Mouse (Mus musculus): Measurements from ENCODE around the gene Serping1.

Gene Serping1

DNA sequence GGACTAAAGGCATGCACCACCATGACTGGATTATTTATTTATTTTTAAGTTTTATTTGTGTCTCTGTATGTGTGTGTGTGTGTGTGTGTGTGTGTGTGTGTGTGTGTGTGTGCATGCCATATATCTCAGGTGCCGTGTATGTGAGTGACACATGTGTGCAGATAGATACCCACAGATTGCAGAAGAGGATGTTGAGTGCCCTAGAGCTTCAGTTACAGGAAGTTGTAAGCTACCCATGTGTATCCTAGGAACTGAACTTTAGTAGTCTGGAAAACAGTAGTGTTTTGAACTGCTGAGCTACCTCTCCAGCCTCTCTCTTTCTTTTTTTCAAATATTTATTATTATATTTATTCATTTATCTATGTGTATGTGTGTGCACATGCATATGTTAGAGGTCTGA is 8.1 kb upstream of the Serping1 start:
- no peak for DNase-seq (ENCODE audit: low spot score in 2 of 2)

DNA sequence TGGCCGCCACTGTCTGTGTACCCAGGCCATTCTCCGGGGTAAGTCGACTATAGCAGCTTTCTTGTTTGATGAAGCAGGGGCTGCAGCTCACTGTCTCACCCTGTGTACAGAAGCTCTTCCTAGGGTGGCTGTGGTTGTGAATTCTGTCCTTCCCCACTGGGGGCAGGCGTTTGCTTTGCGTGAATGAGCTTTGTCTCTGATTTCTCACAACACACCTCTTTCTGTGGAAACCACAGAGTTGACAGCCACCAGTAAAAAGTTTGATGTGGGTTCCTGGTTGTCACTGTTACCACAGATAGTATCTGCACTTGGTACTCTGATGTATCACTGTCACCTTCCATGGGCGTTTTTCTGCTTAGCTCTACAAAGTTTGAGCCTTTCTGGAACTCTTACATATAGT is 4.0 kb upstream of the Serping1 start:
- DNase-seq (ENCODE audit: low spot score in 2 of 2), result no peak

DNA sequence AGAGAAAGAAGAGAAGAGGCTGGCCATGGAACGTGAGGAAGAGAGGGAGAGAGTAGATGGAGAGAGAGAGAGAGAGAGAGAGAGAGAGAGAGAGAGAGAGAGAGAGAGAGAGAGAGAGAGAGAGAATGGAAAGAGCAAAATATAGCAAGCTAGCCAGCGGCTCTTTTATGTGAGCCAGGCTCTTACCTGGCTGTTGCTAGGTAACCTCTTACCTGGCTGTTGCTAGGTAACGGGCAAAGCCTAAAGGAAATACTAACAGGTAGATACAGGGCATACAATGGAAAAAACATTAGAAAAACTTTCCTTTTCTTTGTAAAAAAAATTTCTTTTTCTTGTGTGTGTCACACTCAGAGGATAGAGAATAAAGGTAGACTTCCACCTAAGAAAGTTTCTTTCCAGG is 2.5 kb upstream of the Serping1 start:
- no peak for DNase-seq (ENCODE audit: low spot score in 2 of 2)

DNA sequence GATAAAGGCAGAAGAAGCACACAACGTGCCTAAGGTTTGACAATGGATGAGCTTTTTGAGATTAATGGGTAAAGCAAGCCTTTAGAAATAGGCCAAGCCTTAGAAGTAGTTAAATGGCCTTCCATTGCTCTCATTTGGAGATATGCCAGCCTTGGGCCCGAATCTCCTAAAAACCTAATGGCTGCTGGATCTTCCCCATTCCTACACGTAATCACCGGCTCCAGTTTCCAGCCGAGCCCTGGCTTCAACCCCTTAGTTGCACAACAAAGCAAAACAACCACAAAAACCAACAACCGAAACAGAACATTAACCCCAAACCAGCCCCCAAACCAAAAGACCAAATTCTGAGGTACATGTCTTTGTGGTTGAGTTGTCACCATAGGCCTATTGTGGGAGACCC is 421 bp upstream of the Serping1 start:
- no peak for DNase-seq (ENCODE audit: low spot score in 2 of 2)

DNA sequence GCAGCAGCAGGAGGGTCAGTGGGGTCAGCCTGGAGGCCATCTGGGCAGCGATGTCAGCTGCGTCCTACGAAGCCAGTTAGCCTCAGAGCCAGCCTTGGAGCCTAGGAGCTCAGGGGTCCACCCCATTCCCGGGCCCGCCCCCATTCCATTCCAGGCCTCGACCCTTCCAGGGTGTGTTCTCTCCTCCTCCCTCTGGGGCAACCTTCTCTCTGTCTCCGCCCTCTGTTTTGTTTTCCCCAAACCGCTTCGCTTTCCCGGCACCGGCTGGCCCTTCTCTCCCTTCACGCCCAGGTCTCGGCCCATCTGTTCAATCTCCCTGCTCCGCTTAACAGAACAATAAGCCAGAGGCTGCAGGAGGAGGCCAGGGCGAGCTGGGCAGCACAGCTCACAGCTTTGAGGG is 493 bp downstream of the Serping1 start:
- DNase-seq (ENCODE audit: low spot score in 2 of 2), result peak; percentile 79 to 81

DNA sequence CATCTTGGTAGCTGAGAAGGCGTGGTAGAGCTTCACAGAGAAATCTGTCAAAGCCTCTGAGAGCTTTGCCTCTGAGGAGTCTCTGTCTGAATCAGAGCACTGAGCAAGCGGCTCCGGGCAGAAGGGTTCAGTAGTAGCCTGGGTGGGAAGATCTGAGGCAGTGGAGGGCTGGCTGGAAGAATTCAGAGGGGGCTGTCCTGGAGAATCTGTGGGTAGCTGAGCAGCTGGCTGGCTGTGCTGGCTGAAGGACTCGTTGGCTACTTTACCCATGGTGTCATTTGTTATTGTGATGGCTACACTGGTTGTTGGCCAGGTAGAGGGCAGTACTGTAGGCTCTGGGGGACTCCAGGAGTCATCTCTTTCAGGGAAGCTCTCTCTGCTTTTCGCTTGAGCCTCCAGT is 2.0 kb downstream of the Serping1 start:
- DNase-seq (ENCODE audit: low spot score in 2 of 2), result no peak

DNA sequence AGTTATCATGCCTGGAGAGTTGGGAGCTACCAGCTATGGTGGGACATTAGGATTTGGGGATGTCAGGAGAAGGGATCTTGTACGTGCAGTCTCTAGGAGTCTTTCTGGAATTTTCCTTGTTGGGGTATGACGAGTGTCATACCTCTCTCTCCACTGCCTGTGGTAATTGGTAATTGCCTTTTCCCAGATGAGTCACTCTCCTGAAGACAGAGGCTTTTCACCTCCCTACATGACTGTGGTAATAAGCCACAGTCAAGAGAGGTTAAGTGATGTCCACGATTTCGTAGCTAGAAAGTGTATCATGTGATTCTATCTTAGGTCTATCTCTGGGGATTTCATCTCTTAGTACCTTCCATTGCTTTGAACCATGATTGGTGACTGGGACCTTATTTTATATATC is 2.8 kb downstream of the Serping1 start:
- DNase-seq (ENCODE audit: low spot score in 2 of 2), result no peak

DNA sequence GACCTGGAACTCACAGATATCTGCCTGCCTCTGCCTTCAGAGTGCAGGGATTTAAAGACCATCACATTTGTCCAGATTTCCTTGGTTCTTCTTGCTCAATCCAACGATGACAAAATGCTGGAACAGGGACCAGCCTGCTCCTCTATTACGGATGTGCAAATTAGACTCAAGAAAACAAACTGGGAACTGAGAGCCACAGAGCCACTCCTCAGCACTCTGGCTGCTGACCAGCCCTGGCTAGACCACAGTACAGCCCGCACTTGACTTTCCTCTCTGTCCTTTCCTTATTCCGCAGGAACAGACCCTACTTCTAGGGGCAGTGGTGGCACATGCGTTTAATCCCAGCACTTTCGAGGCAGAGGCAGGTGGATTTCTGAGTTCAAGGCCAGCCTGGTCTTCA is 4.7 kb downstream of the Serping1 start:
- no peak for DNase-seq (ENCODE audit: low spot score in 2 of 2)

DNA sequence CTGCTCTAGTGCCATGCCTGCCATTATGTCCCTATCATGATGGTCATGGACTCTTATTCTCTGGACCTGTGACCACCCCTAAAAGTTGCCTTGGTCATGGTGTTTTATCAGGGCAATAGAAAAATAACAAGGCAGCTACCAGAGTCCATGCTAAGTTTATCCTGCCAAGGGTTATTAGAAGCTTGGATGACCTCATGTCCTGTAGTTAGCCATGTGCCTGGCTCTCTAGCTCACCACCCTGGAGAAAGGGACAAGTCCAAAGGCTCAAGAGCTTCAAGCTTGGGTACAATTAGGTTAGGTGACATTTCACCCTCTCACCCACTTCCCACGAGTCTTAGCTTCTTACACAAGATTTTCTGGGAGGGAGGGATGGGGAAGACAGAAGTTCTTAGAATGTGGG is 12.4 kb downstream of the Serping1 start:
- DNase-seq (ENCODE audit: low spot score in 2 of 2), result no peak

DNA sequence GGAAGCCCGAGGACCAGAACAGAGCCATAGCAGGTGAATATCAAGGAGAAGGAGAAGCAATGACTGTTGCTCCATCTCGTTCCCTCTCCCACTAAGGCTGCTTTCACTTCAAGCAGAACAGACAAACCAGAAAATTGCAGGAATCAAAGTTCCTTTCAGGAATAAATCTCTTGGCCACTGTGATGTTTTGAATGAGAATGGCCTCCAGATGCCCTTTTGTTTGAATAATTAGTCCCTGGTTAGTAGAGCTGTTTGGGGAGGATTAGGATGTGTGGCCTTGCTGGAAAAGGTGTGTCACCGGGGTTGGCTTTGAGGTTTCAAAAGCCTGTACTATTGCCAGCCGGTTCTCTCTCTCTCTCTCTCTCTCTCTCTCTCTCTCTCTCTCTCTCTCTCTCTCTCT is 12.9 kb downstream of the Serping1 start:
- no peak for DNase-seq (ENCODE audit: low spot score in 2 of 2)

DNA sequence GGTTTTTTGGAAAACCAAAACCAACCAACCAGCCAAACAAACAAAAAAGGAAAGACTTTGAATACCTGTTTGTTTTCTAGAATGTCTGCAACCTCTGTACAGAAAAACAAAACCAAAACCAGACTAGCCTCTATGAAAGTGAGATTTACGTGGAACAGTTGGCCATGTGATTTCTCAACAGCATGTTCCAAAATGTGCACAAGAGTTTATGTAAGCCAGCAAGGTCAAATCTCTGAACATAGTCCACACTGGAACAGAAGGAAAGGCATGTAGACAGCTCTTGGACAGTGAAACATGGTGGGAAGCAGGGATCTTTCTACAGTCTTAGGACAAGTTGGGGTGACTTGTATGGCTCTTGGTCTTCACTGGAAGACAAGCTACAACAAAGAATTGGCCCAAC is 13.4 kb downstream of the Serping1 start:
- no peak for DNase-seq (ENCODE audit: low spot score in 2 of 2)

DNA sequence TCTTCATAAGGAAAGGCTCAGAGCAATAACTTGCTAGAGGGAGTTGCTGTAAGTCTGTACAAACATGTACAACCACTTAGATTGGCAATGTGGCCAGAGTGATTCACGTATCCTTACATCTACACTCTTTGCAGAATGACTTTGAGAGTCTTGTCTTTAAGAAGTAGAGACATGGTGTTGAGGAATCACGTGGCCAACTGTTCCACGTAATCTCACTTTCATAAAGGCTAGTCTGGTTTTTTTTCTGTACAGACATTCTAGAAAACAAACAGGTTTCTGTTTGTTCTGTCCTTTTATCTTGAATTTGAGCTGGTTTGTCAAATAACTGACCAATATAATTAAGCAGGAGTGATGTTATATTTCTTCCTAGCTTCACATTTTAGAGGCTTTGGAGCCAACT is 13.9 kb downstream of the Serping1 start:
- DNase-seq (ENCODE audit: low spot score in 2 of 2), result no peak

DNA sequence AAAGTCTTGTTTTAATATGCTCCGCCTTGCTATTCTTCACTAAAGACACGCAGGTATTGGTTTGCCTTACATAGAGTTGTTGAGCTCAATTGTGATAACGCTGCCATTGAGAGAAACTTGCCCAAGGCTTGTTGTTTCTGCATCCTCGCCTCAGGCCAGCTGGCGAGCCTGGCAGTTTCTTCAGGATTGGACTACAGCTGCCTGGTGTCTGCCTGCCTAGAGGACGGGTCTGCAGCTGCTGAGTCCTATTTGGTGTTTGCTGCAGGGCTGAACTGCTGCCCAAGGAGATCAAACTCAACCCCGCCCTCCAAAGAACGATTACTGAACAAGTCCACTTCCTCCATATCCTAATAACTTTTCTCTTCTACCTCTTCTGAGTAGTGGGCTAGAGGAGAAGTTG is 14.5 kb downstream of the Serping1 start:
- no peak for DNase-seq (ENCODE audit: low spot score in 2 of 2)

DNA sequence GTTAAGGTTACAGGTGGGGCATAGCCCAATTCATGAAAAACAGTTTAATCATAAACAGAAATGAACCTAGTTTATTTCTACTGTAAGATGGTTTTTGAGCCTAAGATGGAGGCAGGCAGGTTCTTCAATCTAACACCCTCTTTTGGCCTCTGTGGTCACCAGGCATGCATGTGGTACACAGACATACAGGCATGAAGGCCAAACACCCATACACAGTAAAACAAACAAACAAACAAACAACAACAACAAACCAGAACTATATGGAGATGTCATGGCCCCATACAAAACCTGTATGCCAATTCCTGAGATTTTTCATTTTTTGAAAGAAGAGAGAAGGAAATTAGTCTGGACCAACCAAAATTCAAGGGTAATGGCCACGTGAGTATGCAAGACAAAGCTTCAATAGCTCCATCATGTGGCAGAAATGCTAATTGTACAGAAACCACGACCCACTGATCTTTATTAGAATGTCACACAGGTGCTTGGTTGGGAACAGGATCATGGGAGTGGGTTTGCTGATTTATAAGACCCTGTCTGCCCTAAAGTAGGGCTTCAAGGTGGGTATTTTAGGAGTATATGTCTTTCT is 16.6 kb downstream of the Serping1 start:
- DNase-seq (ENCODE audit: low spot score in 2 of 2), result no peak

DNA sequence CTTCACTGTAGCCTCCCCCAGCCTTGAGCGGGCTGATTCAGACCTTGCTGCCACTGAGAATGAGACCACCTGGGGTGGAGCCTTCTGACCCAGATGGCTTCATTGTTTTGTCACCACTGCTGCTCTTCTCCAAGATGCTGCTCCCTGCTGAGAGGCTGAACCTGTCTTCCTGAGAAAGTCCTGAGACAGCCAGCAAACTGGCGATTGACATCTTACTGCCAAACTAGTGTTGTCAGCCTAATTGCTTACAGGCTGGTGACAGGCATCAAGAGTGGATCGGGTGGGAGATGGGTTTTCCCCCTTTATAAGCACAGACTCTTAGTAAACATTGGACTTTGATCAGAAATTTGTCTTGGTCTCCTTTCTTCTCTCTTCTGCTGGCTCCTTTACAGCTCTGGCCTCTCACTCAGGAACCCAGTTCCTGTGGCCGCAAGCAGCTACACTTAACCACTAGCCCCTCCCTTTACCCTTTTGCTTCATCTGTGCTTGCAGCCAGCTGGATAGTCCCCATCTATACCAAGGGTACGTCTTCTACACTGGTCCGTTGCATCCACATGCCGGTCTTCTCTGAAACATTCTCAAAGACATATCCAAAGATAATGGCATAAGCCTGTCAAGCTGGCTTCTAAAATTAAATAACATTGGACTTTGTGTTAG is 18.1 kb downstream of the Serping1 start:
- no peak for DNase-seq (ENCODE audit: low spot score in 2 of 2)

DNA sequence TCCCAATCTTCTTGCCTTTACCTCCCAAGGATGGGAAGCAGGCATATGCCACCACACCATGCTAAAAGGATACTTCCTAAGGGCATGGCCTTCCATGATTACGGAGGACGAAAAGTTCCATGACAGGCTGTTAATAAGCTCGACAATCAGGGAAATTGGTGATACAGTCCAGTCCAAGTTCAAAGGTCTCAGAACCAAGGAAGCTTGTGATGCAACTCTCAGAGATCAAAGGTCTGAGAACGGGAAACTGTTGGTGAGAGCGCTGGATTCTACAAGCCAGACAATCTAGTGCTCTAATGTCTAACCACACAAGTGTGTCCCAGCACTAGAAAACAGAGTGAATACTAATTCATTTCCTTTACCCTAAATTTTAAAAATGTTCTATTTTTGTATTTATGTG is 19.0 kb downstream of the Serping1 start:
- no peak for DNase-seq (ENCODE audit: low spot score in 2 of 2)

DNA sequence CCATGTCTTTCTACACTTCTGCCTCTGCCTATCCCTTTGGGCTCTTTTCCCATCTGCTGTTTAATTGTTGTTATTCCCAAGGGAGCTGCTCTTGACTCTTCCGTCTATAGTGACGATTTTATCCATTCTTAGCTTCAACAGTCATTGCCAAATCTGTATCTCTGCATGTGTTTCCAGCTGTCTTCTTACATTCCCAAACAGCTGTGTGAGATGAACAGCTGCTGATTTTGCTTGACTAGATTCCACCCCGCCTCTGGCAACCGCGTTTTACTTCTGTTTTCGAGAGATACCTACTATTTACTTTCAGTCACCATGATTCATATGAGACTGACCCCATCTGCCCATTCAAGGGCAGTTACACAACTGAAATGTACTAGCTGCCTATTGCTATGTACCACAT is 25.1 kb downstream of the Serping1 start:
- no peak for DNase-seq (ENCODE audit: low spot score in 2 of 2)

DNA sequence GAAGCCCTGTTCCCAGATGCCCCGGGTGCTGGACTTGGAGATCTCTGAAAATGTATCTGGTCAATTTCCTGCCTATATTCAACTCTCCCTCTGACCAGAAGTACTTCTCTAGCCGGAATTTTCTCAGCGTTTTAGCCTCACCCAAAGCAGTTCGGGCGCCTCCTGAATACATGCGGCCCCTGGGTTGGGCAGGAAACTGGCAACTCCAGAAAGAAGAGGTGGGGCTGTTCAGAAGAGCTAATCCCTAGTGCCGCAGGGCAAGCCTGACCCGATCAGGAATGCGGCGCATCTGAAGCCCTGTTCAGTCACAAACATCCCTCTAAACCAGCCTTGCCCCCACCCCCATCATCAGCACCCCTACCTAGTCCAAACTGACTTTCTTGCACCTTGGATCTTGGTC is 31.1 kb downstream of the Serping1 start:
- no peak for DNase-seq (ENCODE audit: low spot score in 2 of 2)

DNA sequence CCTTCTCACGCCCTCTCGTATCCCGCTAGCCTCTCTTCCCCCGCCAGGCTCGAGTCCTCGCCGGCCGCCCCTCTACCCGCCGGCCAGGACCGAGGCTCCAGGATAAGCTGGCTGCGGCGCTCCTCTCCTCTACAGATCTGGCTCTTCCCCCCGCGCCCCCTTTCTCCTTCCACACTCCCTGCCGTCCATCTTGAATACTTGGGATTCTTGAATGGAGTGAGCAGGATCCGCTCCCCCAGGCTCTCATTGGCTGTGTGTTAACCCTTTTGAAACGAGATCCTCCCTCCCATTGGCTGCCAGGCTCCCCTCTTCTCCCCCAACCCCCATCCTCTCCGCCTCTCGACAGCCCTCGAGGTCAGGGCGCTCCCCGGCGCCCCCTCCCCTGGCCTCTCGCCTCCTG is 31.7 kb downstream of the Serping1 start, which contains the start of gene Gm19426:
TSS of gene Gm19426 (minus strand) at position 95 of the 400 bp plus-strand sequence.
- DNase-seq (ENCODE audit: low spot score in 2 of 2), result peak; percentile 79 to 83

DNA sequence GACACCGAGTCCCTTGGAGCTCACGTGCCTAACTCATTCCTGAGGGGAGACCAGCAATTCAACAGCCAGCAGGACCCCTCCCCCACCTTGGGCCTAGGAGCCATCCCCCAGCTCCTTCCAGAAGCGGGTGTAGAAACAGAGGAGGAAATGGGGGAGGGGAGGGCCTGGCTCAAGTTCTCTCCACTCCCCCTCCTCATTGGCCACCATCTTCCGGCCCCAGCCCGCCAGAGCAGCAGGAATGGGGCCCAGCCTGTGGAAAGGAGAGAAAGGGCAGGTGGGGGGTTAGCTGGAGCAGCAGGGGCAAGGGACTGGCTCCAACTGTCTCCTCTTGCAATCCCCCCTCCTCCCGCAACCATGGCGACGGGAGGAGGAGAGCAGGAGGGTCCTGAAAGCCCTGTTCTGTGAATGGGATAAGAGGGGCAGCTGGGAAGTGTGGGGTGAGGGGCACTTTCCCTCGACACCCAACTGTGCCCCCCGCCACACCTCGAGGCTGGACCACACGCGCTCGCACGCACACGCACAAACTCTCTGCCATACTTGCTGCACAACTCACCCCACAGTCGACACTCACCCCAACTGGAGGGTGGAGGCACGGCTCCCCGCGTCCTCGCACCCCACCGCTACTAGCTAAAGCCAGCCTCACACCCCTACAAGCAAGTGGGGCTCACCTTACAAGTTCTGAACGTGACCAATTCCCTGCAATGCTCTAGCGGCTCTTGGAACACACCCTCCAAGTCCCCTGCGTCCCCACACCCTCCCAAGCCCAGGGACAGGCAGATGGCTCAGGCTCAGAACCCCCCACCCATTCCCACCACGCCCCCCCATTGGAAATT is 32.6 kb downstream of the Serping1 start:
- DNase-seq (ENCODE audit: low spot score in 2 of 2), result peak in 1 of 2 experiments; percentile 39

DNA sequence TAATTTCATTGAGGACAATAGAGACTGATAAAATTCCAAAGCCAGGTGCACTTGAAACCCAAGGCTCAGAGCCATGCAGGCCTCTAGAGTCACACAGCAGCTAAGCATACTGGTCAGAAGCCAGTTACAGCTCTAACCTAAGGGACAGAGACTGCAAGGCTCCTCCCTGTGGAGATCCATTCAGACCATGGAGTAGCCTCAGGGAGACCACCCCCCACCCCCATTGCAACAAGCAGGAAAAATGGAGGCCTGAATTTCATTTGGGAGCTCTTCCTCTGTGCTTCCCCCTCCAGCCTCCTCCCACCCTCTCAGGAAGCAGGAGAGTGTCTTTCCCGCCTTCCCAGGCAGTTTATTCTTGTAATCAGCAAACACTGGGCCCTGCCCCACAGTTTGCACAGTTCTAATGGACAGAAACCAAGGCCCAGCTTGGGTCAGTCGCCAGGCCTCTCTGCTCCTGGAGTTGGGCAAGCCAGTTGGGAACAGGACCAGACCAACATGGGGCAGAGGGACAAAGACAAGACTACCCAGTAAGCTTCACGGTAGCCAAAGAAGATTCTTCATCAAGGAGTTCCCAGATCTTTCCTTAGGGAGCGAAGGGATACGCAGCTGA is 33.3 kb downstream of the Serping1 start:
- DNase-seq (ENCODE audit: low spot score in 2 of 2), result no peak

DNA sequence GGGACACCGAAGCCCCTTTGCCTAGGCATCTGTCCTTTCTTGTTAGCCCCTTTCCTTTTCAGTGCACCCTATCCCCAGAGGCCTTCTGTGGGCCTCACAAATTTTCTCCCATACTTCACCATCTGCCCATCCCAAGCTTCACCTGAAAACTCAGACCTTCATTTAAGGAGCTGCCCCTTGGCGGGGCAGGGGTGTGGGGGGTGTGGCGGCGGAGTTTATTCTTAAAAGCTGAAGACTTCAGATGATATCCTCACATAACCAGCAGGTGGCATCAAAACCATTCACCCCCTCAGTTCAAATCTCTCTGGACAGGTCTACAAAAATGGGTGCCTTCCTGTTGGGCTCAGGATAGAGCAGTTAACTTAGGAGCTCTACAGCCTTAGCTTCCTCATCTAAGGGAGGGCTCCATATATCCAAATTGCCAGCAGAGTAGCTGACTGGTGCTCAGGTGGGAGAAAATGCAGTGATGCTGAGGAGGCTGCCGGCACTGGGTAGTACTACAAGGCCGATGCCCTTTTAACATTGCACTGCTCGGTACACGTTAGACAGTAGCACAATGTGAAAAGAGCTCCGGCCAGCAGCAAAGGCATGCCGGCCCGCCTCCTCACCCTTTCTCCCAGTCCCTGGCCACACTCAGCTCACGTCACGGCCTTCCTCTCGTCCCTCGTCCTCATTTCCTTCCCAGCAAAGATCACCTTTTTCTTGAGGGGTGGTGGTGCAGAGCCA is 34.5 kb downstream of the Serping1 start:
- no peak for DNase-seq (ENCODE audit: low spot score in 2 of 2)

Measured in urinary bladder, postnatal 4 days (tissue).